Mouse (Mus musculus): ENCODE data around the gene Rrp1b. TPM values are rescaled to one million over a fixed set of nuclear protein-coding genes. Genes with fewer than 3 reads are reported as not detected.

Rrp1b gene
- polyA plus RNA-seq, 1 experiment from 2014 or later: 36.2 TPM

Other genes starting within 250 kb of the Rrp1b start
- gene Sik1, start 180.3 kb upstream of the Rrp1b start, polyA plus RNA-seq (2015; fragmentation: Nextera tagmentation; extraction: Ambion mirVana): 20.1 and 23.4 TPM in 2 replicates
- 0.43 and 0.70 TPM in 2 replicates for gene Hsf2bp, start 249 bp downstream of the Rrp1b start, polyA plus RNA-seq (2015; fragmentation: Nextera tagmentation; extraction: Ambion mirVana)
- 8.2 and 8.6 TPM in 2 replicates for gene Notch3, start 130.8 kb downstream of the Rrp1b start, polyA plus RNA-seq (2015; fragmentation: Nextera tagmentation; extraction: Ambion mirVana)
- gene Ephx3, start 153.4 kb downstream of the Rrp1b start, polyA plus RNA-seq (2015; fragmentation: Nextera tagmentation; extraction: Ambion mirVana): 0.10 and 0.23 TPM in 2 replicates
- gene Brd4, start 248.6 kb downstream of the Rrp1b start, polyA plus RNA-seq (2015; fragmentation: Nextera tagmentation; extraction: Ambion mirVana): 81.8 and 83.9 TPM in 2 replicates